Mouse (Mus musculus) cerebral cortex, adult 2 months (tissue): ENCODE measurements around the gene Gm5475.

Experiments
- WGBS: fragments of 180-500 bp; shearing (Covaris S2); methylation state at CpG from one replicate; pipeline ENCODE4 v1.1.7; 2018; 5-methylcytosine and 5-hydroxymethylcytosine counted together

Gene Gm5475

DNA sequence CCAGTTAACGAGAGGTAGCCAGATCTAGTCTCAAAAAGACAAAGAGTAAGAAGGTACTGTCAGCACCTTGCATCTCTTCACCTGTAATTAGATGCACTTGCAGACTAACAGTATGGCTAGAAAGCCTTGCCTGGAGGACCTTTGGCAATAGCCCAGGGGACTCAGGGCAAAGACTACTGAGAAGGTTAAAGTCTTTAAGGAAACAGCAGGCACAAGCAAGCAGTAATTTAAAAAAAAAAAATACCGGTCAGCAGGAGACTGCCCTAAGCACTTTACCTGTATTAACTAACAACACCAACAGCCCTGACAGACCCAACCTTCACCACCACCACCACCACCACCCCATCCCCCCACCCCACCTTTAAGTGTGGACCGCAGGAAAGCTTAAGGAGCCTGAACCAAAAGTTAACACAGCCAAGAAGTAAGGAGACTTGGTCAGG lies at the start of gene Gm5475:
Gene Gm5475 (plus strand): TSS at position 390 of the 440 bp plus-strand sequence.
- WGBS: 13% methylated on average over 3 of the region's 3 CpGs

DNA sequence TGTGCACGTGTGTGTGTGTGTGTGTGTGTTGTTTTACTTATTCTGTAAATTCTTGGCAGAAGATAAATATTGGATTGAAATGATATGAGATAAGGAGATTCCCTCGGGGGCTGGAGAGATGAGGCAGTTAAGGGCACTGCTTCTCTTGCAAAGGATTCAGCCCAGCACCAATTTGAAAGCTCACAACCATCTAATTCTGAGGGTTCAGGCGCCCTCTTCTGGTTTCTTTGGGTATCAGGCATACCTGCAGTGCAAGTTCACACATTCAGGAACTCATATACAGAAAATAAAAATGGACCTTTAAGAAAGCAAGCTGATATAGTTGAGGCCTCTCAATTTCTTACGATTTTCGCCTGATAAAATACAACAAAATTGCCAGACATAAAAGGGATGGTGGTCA lies 46.9 kb upstream of the Gm5475 start:
- WGBS: 36% methylated on average over 5 of the region's 5 CpGs

- WGBS: 35% methylated on average over 4 of the region's 9 CpGs
These were observed 44.0 kb upstream of the Gm5475 start for GRCm38 (mm10) chr15:100377847-100378505.

GRCm38 (mm10) chr15:100379658-100380057 lies 42.3 kb upstream of the Gm5475 start:
- WGBS: 91% methylated on average over 8 of the region's 8 CpGs

- WGBS: 81% methylated on average over 2 of the region's 2 CpGs
These were observed 41.8 kb upstream of the Gm5475 start for GRCm38 (mm10) chr15:100380104-100380503.

DNA sequence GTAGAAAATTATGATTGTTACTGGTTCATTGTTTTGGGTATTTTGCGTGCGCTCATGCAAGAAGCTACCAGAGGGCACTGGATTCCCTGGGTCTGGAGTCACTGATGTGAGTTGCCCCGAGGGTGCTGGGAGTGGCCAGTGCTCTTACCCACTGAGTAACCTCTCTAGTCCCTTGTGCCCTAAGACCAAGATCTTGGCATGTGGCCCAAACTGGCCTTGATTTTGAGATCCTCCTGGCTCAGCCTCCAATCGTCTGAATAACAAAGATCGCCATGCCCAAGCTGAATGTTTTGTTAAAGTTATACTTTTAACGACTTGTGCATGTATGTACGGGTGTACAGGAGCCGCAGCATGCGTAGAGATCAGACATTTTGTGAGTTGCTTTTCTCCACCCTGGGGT lies 36.2 kb upstream of the Gm5475 start:
- 86% methylated on average over 9 of the region's 9 CpGs for WGBS

DNA sequence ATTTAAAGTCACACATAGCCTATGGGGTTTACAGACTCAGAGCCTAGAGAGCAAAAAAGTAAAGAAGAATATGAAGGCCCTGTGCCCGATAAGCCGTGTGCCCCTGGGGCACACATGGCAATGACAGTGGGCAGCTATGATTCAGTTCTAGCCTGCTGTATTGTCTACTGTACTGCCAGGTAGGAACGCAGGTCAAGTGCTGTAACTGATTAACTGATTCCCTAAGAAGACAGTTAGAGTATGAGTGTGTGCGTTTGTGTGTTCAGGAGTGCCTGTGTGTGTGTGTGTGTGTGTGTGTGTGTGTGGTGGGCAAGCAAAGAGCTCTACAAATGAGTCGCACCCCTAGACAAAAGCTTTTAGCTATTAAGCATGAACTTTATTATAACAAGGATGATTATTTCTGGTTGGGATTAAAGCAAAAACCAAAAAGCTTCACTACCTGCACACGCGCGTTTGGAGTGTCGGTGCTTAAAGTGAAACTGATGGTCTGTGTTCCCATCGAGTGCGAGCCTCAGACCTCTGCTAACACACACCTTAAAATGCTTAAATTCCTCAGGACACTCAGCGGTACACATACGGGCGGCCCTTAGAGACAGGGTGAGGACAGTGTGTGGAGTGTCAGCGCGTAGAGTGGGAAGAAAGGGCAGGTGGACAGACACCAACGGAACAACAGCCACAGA lies 34.3 kb upstream of the Gm5475 start:
- 94% methylated on average over 17 of the region's 17 CpGs for WGBS

DNA sequence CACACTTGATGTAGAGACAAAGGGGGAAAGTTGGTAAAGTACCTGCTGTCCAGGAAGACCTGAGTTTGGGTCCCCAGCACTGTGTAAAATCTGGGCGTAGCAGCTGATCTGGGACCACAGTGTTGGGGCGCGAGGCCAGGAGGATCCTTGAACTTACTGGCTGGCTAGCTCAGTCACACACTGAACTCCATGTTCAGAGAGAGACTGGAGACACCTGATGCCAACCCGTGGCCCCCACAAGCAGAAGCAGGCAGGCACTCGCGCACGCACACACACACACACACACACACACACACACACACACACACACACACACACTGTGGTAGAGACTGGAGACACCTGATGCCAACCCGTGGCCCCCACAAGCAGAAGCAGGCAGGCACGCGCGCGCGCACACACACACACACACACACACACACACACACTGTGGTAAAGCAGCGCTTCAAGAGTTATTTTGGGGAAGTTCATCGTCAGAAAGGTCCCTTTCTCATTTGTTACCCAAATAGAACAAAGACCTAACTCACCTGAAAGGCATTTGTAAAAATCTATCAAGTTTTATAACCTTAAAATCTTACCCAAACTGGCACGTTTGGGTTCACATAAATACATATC lies 33.6 kb upstream of the Gm5475 start:
- WGBS: 78% methylated on average over 16 of the region's 16 CpGs

DNA sequence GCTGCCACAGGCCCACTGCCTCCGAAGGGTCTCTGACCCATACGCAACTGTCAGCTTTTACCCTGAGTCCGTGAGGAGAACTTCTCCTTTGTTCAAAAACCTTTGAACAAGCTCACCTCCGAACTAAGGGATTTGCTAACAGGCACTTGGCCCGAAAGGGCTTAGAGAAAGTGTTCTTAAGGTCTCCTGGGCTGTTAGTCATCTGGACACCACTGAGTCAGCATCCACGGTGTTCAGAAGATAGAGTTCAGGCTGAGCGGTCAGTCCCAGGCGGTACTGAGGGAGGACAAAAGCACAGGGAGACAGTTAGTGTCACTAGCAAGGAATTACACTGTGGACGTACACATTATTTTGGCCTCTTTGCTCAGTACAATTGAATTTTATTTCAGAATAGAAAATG lies 33.1 kb upstream of the Gm5475 start:
- WGBS: 74% methylated on average over 9 of the region's 9 CpGs

GRCm38 (mm10) chr15:100391066-100391465 lies 30.9 kb upstream of the Gm5475 start:
- 77% methylated on average over 7 of the region's 7 CpGs for WGBS

DNA sequence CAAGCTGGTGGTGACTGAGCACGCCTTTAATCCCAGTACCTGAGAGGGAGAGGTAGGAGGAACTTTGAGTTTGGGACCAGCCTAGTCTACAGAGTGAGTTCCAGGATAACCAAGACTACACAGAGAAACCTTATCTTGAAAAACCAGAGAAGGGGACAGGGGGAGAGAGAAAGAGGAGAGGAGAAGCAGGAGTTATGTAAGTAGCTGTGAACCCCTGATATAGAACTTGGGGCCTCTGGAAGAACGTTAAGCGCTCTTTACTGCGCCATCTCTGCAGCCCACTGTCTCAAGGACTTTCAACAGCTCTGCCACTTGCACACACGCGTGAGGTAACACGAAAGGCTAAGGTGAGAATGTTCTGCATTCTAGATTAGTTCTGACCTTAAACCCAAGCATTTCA lies 30.3 kb upstream of the Gm5475 start:
- 90% methylated on average over 7 of the region's 7 CpGs for WGBS

- 82% methylated on average over 11 of the region's 11 CpGs for WGBS
These were observed 28.9 kb upstream of the Gm5475 start for GRCm38 (mm10) chr15:100393016-100393415.

GRCm38 (mm10) chr15:100395561-100395960 lies 26.4 kb upstream of the Gm5475 start:
- WGBS: 93% methylated on average over 3 of the region's 3 CpGs

GRCm38 (mm10) chr15:100400592-100401250 lies 21.2 kb upstream of the Gm5475 start:
- 81% methylated on average over 16 of the region's 16 CpGs for WGBS

GRCm38 (mm10) chr15:100401811-100402210 lies 20.1 kb upstream of the Gm5475 start:
- 82% methylated on average over 4 of the region's 4 CpGs for WGBS

- 92% methylated on average over 14 of the region's 14 CpGs for WGBS
These were observed 19.6 kb upstream of the Gm5475 start for GRCm38 (mm10) chr15:100402347-100402746.

DNA sequence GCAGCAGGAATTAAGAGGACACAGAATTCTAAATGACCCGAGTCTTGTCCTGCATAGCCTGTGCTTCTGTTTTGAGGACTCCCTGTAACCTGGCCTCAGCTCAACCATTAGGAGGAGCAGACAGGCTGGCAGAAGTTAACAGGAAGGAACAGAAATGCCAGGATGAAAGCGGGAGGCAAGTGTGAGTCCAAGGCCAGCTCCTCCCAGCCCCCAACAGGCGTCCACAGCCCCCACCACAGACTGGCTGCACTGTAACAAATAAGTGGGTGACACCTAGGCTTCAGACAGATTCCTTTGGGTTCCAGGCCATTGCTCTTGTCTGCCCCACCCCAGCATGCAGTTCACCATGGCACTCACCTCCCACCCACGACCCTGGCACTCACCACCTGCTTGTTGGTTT lies 19.1 kb upstream of the Gm5475 start:
- WGBS: 84% methylated on average over 4 of the region's 4 CpGs

DNA sequence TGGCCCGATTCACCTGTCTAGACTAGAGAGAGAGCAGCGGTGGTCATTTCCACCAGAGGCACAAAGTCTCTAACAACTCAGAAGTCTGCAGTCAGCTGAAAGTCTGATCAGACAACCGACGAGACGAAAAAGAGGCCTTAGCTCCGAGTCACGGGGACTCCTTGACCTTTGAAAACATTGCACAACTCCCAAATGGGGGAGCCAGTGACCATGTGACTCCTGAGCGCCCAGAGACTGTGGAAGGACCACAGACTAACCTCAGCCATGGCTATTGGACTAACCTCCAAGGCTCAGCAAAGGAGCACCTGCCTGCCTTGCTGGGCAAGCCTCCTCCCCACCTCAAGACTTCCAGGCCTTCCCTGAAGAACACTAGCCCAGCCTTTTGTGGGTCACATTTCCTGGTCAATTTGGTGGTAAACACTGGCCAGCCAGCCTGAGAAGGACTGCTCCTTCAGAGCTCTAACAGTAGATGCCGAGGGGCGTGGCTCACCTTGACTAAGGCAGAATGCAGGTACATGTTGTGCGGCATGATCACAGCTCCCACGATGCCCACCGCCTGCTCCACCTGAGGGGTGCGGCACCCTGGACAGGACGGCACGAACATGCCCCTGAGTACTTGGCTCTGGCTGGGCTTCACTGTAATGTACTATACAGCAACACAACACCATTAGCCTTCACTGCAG lies 18.5 kb upstream of the Gm5475 start:
- 94% methylated on average over 16 of the region's 16 CpGs for WGBS

DNA sequence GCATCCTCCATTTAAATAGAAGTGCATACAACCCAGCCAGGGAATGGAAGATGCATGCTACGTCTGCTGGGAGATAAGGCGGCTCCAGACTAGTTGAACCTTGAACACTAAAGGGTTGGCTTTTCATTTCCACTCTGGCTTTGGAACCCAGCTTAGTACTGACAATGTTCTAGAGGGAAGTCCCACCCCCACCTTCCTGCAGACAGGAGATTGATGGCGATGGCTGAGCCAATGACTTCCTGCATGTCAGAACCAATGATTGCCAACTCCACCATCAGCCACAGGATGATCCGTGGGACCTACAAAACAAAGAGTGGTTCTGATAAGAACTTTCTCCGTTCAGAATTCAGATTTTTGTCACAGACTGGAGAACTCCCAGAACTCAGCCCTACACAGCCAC lies 15.9 kb upstream of the Gm5475 start:
- 77% methylated on average over 5 of the region's 5 CpGs for WGBS

- WGBS: 66% methylated on average over 14 of the region's 14 CpGs
These were observed 10.9 kb upstream of the Gm5475 start for GRCm38 (mm10) chr15:100410918-100411672.

- WGBS: 92% methylated on average over 5 of the region's 5 CpGs
These were observed 10.2 kb upstream of the Gm5475 start for GRCm38 (mm10) chr15:100411731-100412130.
